Mouse (Mus musculus) MEL (cell line): ENCODE data around the gene Zzz3. TPM values are rescaled to one million over a fixed set of nuclear protein-coding genes. Genes with fewer than 3 reads are reported as not detected.

Experiments used
- DNase-seq: peaks from one replicate; pipeline ENCODE4 v3.0.0; 2011; ENCODE audit warnings: low read depth, low spot score
- H3K27ac ChIP-seq: 2 replicates; pipeline ENCODE4 v1.5.1; 2012; ENCODE audit warnings: low read depth, mild to moderate bottlenecking, control low read depth, low read length, moderate library complexity; ENCODE audit not compliant: control insufficient read depth
- H3K27me3 ChIP-seq, 2 experiments: fragments of 150-350 bp in 1 of 2; sonication (generic) in 1 of 2; 2 replicates each; pipeline ENCODE4 v1.6.1; 2012; ENCODE audit warnings: low read length in 2 of 2, mild to moderate bottlenecking in 2 of 2, improper control_type of control experiment in 1 of 2, moderate library complexity in 1 of 2; ENCODE audit not compliant: insufficient read depth in 2 of 2, control insufficient read depth in 1 of 2
- H3K36me3 ChIP-seq, 2 experiments: 2 replicates each; pipeline ENCODE4 v1.6.1; 2012 to 2014; ENCODE audit warnings: low read length in 2 of 2, improper control_type of control experiment in 1 of 2, inconsistent platforms in 1 of 2, mild to moderate bottlenecking in 1 of 2; ENCODE audit not compliant: insufficient read depth in 2 of 2, control insufficient read depth in 1 of 2
- H3K4me1 ChIP-seq, 2 experiments: fragments of 150-350 bp in 1 of 2; sonication (generic) in 1 of 2; 2 replicates each; pipeline ENCODE4 v1.6.1; 2012; ENCODE audit warnings: low read length in 2 of 2, improper control_type of control experiment in 1 of 2, mild to moderate bottlenecking in 1 of 2; ENCODE audit not compliant: insufficient read depth in 2 of 2, control insufficient read depth in 1 of 2
- H3K4me3 ChIP-seq, 2 experiments: fragments of 150-350 bp in 1 of 2; sonication (generic) in 1 of 2; 2 replicates each; pipeline ENCODE4 v1.5.1; 2012; ENCODE audit warnings: low read depth in 2 of 2, low read length in 2 of 2, mild to moderate bottlenecking in 2 of 2, moderate library complexity in 2 of 2, control low read depth in 1 of 2, improper control_type of control experiment in 1 of 2; ENCODE audit not compliant: control insufficient read depth in 1 of 2, insufficient read depth in 1 of 2
- H3K79me2 ChIP-seq: 2 replicates; pipeline ENCODE4 v1.6.1; 2012; ENCODE audit warnings: mild to moderate bottlenecking, low read length, moderate library complexity; ENCODE audit not compliant: control insufficient read depth, poor library complexity, insufficient read depth
- H3K9ac ChIP-seq: 2 replicates; pipeline ENCODE4 v1.6.1; 2012; ENCODE audit warnings: low read depth, mild to moderate bottlenecking, control low read depth, low read length, moderate library complexity; ENCODE audit not compliant: control insufficient read depth, poor library complexity, severe bottlenecking
- H3K9me3 ChIP-seq: fragments of 150-350 bp; sonication (generic); replicated peaks from 2 replicates; pipeline ENCODE4 v1.6.1; 2012; ENCODE audit warnings: mild to moderate bottlenecking, low read length, improper control_type of control experiment, moderate library complexity; ENCODE audit not compliant: insufficient read depth
- GATA1 ChIP-seq: IDR thresholded peaks from 2 replicates; pipeline ENCODE4 v1.6.1; 2011; ENCODE audit warnings: low read depth, low read length, improper control_type of control experiment
- MXI1 ChIP-seq: IDR thresholded peaks from 2 replicates; pipeline ENCODE4 v1.6.1; 2011; ENCODE audit warnings: mild to moderate bottlenecking, low read depth, low read length, improper control_type of control experiment
- MYC ChIP-seq: IDR thresholded peaks from 2 replicates; pipeline ENCODE4 v1.6.1; 2011; ENCODE audit warnings: low read depth, mild to moderate bottlenecking, low read length, improper control_type of control experiment, moderate library complexity
- NELFE ChIP-seq: IDR thresholded peaks from 2 replicates; pipeline ENCODE4 v1.6.1; 2011; ENCODE audit warnings: low read depth, low read length, improper control_type of control experiment
- POLR2AphosphoS2 ChIP-seq: IDR thresholded peaks from 2 replicates; pipeline ENCODE4 v1.6.1; 2011; ENCODE audit warnings: low read length, improper control_type of control experiment
- RAD21 ChIP-seq: IDR thresholded peaks from 2 replicates; pipeline ENCODE4 v1.6.1; 2011; ENCODE audit warnings: mild to moderate bottlenecking, low read depth, low read length, improper control_type of control experiment
- SMC3 ChIP-seq: IDR thresholded peaks from 2 replicates; pipeline ENCODE4 v1.6.1; 2011; ENCODE audit warnings: low read depth, low read length, improper control_type of control experiment
- TCF12 ChIP-seq: IDR thresholded peaks from 2 replicates; pipeline ENCODE4 v1.6.1; 2014; ENCODE audit warnings: low read depth, mild to moderate bottlenecking, inconsistent platforms, low read length, improper control_type of control experiment, moderate library complexity
- USF1 ChIP-seq: IDR thresholded peaks from 2 replicates; pipeline ENCODE4 v1.6.1; 2014; ENCODE audit warnings: low read depth, mild to moderate bottlenecking, inconsistent platforms, low read length, improper control_type of control experiment, moderate library complexity
- USF2 ChIP-seq, 2 experiments: IDR thresholded peaks; 2 replicates each; pipeline ENCODE4 v1.6.1; 2011 to 2012; ENCODE audit warnings: improper control_type of control experiment in 2 of 2, low read length in 2 of 2, borderline replicate concordance in 1 of 2, inconsistent platforms in 1 of 2, low read depth in 1 of 2, mild to moderate bottlenecking in 1 of 2; ENCODE audit not compliant: insufficient read depth in 1 of 2
- ZC3H11A ChIP-seq: IDR thresholded peaks from 2 replicates; pipeline ENCODE4 v1.6.1; 2012; ENCODE audit warnings: low read depth, mild to moderate bottlenecking, inconsistent platforms, low read length, improper control_type of control experiment
- ZKSCAN1 ChIP-seq: IDR thresholded peaks from 2 replicates; pipeline ENCODE4 v1.6.1; 2012; ENCODE audit warnings: low read depth, mild to moderate bottlenecking, inconsistent platforms, low read length, improper control_type of control experiment, moderate library complexity
- ZNF384 ChIP-seq: IDR thresholded peaks from 2 replicates; pipeline ENCODE4 v1.6.1; 2012; ENCODE audit warnings: low read depth, mild to moderate bottlenecking, inconsistent platforms, low read length, improper control_type of control experiment
- polyA plus RNA-seq, 2 experiments: library from polyadenylated mRNA; stranded (reverse) in 1 of 2; unstranded in 1 of 2; fragments of >175 nt in 1 of 2; fragments of >200 nt in 1 of 2; gene quantifications; 2 replicates each; pipeline versions ENCODE4 v1.2.1 to v1.2.4; 2012; ENCODE audit warnings: low replicate concordance in 2 of 2, low read depth in 1 of 2; ENCODE audit not compliant: insufficient read length in 2 of 2, insufficient read depth in 1 of 2, missing spikeins in 1 of 2
- total RNA-seq: library from RNA; depleted of rRNA; stranded (reverse); fragments of 300-350 nt; gene quantifications from 2 replicates; pipeline ENCODE4 v1.2.3, GENCODE M21; 2012

The Zzz3 gene
- total and polyA plus RNA-seq, 3 experiments = 46.1 to 507 (median 53.7) TPM

DNA sequence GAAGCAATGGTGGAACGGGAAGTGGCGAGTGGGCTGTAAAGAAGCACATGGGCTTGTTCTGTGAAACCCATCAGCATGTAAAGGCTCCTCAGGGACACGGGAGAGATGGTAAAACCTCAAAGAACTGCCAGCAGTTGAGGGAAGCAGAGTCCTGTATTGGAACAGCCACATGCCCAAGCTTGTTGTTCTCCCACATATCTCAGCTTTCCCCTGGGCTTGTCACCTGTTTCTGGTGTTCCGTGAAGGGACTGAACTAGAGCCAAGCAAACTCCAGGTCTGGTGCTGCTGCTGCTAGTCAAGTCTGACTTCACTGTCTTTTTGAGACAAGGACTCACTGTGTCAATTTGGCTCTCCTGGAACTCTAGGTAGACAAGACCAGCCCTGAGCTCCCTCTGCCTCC lies 72.0 kb downstream of the Zzz3 start:
- no peak overlapping the region for H3K4me3 ChIP-seq
- no peaks in the 10 kb centered on the region for H3K9me3 ChIP-seq
- TF ChIP-seq TCF12 (no peak), RAD21 (no peak), SMC3 (no peak), MXI1 (no peak)
- H3K4me1 ChIP-seq = no peaks in the 10 kb centered on the region
- DNase-seq = no peak
- no peak overlapping the region for H3K27ac ChIP-seq
- H3K36me3 ChIP-seq = no peaks in the 10 kb centered on the region
- no peak overlapping the region for H3K9ac ChIP-seq
- no peaks in the 10 kb centered on the region for H3K27me3 ChIP-seq
- H3K79me2 ChIP-seq = no peaks in the 10 kb centered on the region

DNA sequence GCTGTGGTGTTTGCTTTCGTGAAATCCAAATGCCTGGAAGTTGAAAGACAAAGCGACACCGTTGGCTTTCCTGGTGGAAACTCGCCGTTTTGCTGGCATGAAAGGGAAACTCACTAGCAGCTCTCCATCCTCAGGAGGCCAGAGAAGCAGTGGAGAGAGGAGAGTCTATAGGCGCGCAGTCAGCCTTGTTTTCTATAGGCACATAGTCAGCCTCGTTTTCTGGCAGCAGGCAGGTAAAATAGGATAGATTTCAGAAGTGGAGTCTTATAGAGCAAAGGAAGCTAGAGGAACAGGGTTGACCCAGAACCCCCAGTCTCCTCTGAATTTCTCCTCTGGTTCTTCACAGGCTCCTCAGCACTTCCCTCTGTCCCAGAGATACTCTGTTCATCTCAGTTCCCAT lies 72.8 kb downstream of the Zzz3 start:
- Histone ChIP-seq H3K4me3 (no peak overlapping the region), H3K9ac (no peak overlapping the region), H3K4me1 (no peaks in the 10 kb centered on the region), H3K36me3 (no peaks in the 10 kb centered on the region), H3K79me2 (no peaks in the 10 kb centered on the region), H3K9me3 (no peaks in the 10 kb centered on the region), H3K27me3 (no peaks in the 10 kb centered on the region), H3K27ac (no peak overlapping the region)
- DNase-seq = no peak
- TF ChIP-seq RAD21 (no peak), USF2 (IDR thresholded peaks at IDR 0.05; ENCODE audit: borderline replicate concordance in 1 of 2, insufficient read depth in 1 of 2, low read depth in 1 of 2, low read length in 2 of 2) (no peak), USF1 (no peak), ZKSCAN1 (peak; percentile 77), ZNF384 (no peak), NELFE (no peak)

DNA sequence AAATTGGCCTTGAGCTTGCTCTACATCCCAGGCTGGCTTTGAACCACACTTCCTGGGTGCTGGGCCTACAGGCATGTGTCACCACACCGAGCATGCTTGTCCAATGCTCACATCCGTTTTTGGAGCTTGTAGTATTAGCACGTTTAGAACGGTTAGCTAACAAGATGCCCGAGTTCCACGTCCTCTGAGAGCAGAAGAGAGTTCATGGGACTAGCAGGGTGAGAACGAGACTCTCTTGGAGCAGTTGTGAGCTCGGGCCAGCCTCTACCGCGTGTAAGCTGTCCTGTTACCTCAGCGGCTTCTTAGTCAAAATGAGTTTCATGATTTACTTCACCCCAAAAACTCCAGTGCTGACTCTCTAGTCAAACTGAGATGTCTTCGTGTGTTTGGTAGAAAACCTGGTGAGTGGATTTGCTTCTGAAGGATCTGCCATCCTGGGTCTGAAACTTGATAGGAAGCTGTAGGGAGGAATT lies 73.3 kb downstream of the Zzz3 start:
- H3K27ac ChIP-seq = no peak overlapping the region
- no peak for TF ChIP-seq POLR2AphosphoS2
- no peak for TF ChIP-seq RAD21
- no peak for TF ChIP-seq MYC
- TF ChIP-seq GATA1 = no peak
- TF ChIP-seq ZC3H11A = no peak
- no peak for TF ChIP-seq USF2 (IDR thresholded peaks at IDR 0.05; ENCODE audit: borderline replicate concordance in 1 of 2, insufficient read depth in 1 of 2, low read depth in 1 of 2, low read length in 2 of 2)
- no peaks in the 10 kb centered on the region for H3K79me2 ChIP-seq
- H3K27me3 ChIP-seq = no peaks in the 10 kb centered on the region
- H3K9me3 ChIP-seq = no peaks in the 10 kb centered on the region
- no peak for DNase-seq
- H3K4me1 ChIP-seq = no peaks in the 10 kb centered on the region
- H3K9ac ChIP-seq = no peak overlapping the region
- H3K4me3 ChIP-seq = no peak overlapping the region
- H3K36me3 ChIP-seq = no peaks in the 10 kb centered on the region
